Mouse (Mus musculus): ENCODE results near the gene Gimap8.

GRCm38 (mm10) chr6:48674291-48675058 is 27.4 kb downstream of the Gimap8 start:
- TF ChIP-seq CTCF (conservative IDR thresholded peaks at IDR 0.05; ENCODE audit: low read length) = no peak
- no peak for TF ChIP-seq POU5F1 (IDR thresholded peaks at IDR 0.05; ENCODE audit: borderline replicate concordance, low read length)
- no peak for TF ChIP-seq NANOG (IDR thresholded peaks at IDR 0.05; ENCODE audit: borderline replicate concordance, low read length)
